Mouse (Mus musculus) CH12.LX (cell line): Measurements from ENCODE around the gene A630001G21Rik. TPM values are rescaled to one million over a fixed set of nuclear protein-coding genes. Genes with fewer than 3 reads are reported as not detected.
A peak's percentile ranks its signal among the peaks of the same experiment; 100 is the strongest.

Experiments
- DNase-seq: peaks from one replicate; pipeline ENCODE4 v3.0.0-alpha.2; 2013; ENCODE audit errors: extremely low read depth
- H3K27ac ChIP-seq: 2 replicates; pipeline ENCODE4 v1.5.1; 2012; ENCODE audit warnings: low read depth, mild to moderate bottlenecking, control low read depth, moderate library complexity; ENCODE audit not compliant: insufficient read depth
- H3K27me3 ChIP-seq: replicated peaks from 2 replicates; pipeline ENCODE3; 2012; ENCODE audit warnings: inconsistent platforms
- H3K36me3 ChIP-seq, 2 experiments: replicated peaks in 1 of 2; 2 replicates each; pipeline versions ENCODE3 to v1.6.1; 2012; ENCODE audit warnings: inconsistent platforms in 1 of 2, low read length in 1 of 2, mild to moderate bottlenecking in 1 of 2, mixed read lengths in 1 of 2, moderate library complexity in 1 of 2; ENCODE audit not compliant: control insufficient read depth in 1 of 2, insufficient read depth in 1 of 2
- H3K4me1 ChIP-seq, 2 experiments: 2 replicates each; pipeline ENCODE4 v1.6.1; 2012; ENCODE audit warnings: inconsistent platforms in 1 of 2, moderate library complexity in 1 of 2; ENCODE audit not compliant: insufficient read depth in 2 of 2, control insufficient read depth in 1 of 2
- H3K4me2 ChIP-seq: 2 replicates; pipeline ENCODE4 v1.6.1; 2012; ENCODE audit warnings: low read depth, mild to moderate bottlenecking, control low read depth; ENCODE audit not compliant: poor library complexity, insufficient read depth, severe bottlenecking
- H3K4me3 ChIP-seq, 3 experiments: fragments of 150-350 bp in 1 of 3; sonication (generic) in 1 of 3; replicated peaks in 1 of 3; 2 replicates each; pipeline versions ENCODE3 to v1.5.1; 2011 to 2012; ENCODE audit warnings: low read depth in 2 of 3, low read length in 2 of 3, mild to moderate bottlenecking in 2 of 3, moderate library complexity in 2 of 3, control low read depth in 1 of 3, improper control_type of control experiment in 1 of 3, inconsistent platforms in 1 of 3, mixed read lengths in 1 of 3; ENCODE audit not compliant: poor library complexity in 1 of 3
- H3K79me2 ChIP-seq: replicated peaks from 2 replicates; pipeline ENCODE4 v1.6.1; 2012; ENCODE audit warnings: mild to moderate bottlenecking, moderate library complexity; ENCODE audit not compliant: control insufficient read depth, poor library complexity, insufficient read depth, severe bottlenecking; ENCODE audit errors: extremely low read depth
- H3K9ac ChIP-seq: 2 replicates; pipeline ENCODE4 v1.6.1; 2012; ENCODE audit warnings: low read depth, mild to moderate bottlenecking, control low read depth, moderate library complexity; ENCODE audit not compliant: insufficient read depth
- H3K9me3 ChIP-seq: replicated peaks from 2 replicates; pipeline ENCODE3; 2012; ENCODE audit warnings: low read length, inconsistent platforms, mixed read lengths
- CHD2 ChIP-seq: IDR thresholded peaks from 2 replicates; pipeline ENCODE4 v1.6.1; 2011; ENCODE audit warnings: low read length, improper control_type of control experiment
- CTCF ChIP-seq, 2 experiments: IDR thresholded peaks in 1 of 2; conservative IDR thresholded peaks in 1 of 2; 2 replicates each; pipeline ENCODE4 v1.5.1; 2011 to 2012; ENCODE audit warnings: low read depth in 2 of 2, low read length in 2 of 2, improper control_type of control experiment in 1 of 2, inconsistent platforms in 1 of 2, mild to moderate bottlenecking in 1 of 2, moderate library complexity in 1 of 2
- EP300 ChIP-seq: IDR thresholded peaks from 2 replicates; pipeline ENCODE4 v1.6.1; 2011; ENCODE audit warnings: low read length, improper control_type of control experiment
- ETS1 ChIP-seq: conservative IDR thresholded peaks from 2 replicates; pipeline ENCODE4 v1.6.1; 2012; ENCODE audit warnings: low read depth, mild to moderate bottlenecking, inconsistent platforms, low read length, improper control_type of control experiment, moderate library complexity
- GABPA ChIP-seq: IDR thresholded peaks from 2 replicates; pipeline ENCODE4 v1.6.1; 2012; ENCODE audit warnings: low read depth, low read length, improper control_type of control experiment, inconsistent platforms; ENCODE audit not compliant: insufficient replicate concordance
- IRF4 ChIP-seq: IDR thresholded peaks from 2 replicates; pipeline ENCODE4 v1.6.1; 2014; ENCODE audit warnings: low read depth, mild to moderate bottlenecking, inconsistent platforms, low read length, improper control_type of control experiment
- KAT2A ChIP-seq: IDR thresholded peaks from 2 replicates; pipeline ENCODE4 v1.6.1; 2012; ENCODE audit warnings: low read length, improper control_type of control experiment, inconsistent platforms; ENCODE audit not compliant: insufficient replicate concordance
- MAZ ChIP-seq: IDR thresholded peaks from 2 replicates; pipeline ENCODE4 v1.6.1; 2012; ENCODE audit warnings: low read depth, mild to moderate bottlenecking, inconsistent platforms, low read length, improper control_type of control experiment, moderate library complexity
- MXI1 ChIP-seq: IDR thresholded peaks from 2 replicates; pipeline ENCODE4 v1.6.1; 2011; ENCODE audit warnings: mild to moderate bottlenecking, low read depth, low read length, improper control_type of control experiment
- NELFE ChIP-seq: IDR thresholded peaks from 2 replicates; pipeline ENCODE4 v1.6.1; 2011; ENCODE audit warnings: low read depth, low read length, improper control_type of control experiment
- NRF1 ChIP-seq: IDR thresholded peaks from 2 replicates; pipeline ENCODE4 v1.6.1; 2014; ENCODE audit warnings: low read depth, mild to moderate bottlenecking, inconsistent platforms, low read length, improper control_type of control experiment, moderate library complexity
- RCOR1 ChIP-seq: conservative IDR thresholded peaks from 2 replicates; pipeline ENCODE4 v1.6.1; 2012; ENCODE audit warnings: low read depth, mild to moderate bottlenecking, inconsistent platforms, low read length, improper control_type of control experiment
- SMC3 ChIP-seq: IDR thresholded peaks from 2 replicates; pipeline ENCODE4 v1.6.1; 2011; ENCODE audit warnings: low read depth, low read length, improper control_type of control experiment
- TBP ChIP-seq: conservative IDR thresholded peaks from 2 replicates; pipeline ENCODE4 v1.6.1; 2011; ENCODE audit warnings: low read depth, low read length, improper control_type of control experiment
- UBTF ChIP-seq: IDR thresholded peaks from 2 replicates; pipeline ENCODE4 v1.6.1; 2012; ENCODE audit warnings: low read depth, mild to moderate bottlenecking, inconsistent platforms, low read length, improper control_type of control experiment, moderate library complexity
- USF1 ChIP-seq: IDR thresholded peaks from 2 replicates; pipeline ENCODE4 v1.6.1; 2014; ENCODE audit warnings: low read depth, mild to moderate bottlenecking, inconsistent platforms, low read length, improper control_type of control experiment
- ZC3H11A ChIP-seq: IDR thresholded peaks from 2 replicates; pipeline ENCODE4 v1.6.1; 2012; ENCODE audit warnings: low read depth, mild to moderate bottlenecking, inconsistent platforms, low read length, improper control_type of control experiment
- dilution Hi-C: fragments of 300-500 bp; cut with MboI; formaldehyde crosslinking; loops from 2 replicates; pipeline ENCODE4 v1.14.3; 2020; ENCODE audit warnings: low sequenced_read_pairs; ENCODE audit not compliant: extremely low pct_unique_long_range_greater_than_20kb, extremely low pct_ligation_motif_present
- in situ Hi-C: fragments of 300-500 bp; cut with MboI; formaldehyde crosslinking; loops from 3 replicates; pipeline ENCODE4 v1.14.3; 2019; ENCODE audit warnings: low sequenced_read_pairs, low pct_ligation_motif_present, low pct_unique_long_range_greater_than_20kb, mixed read lengths
- polyA plus RNA-seq: library from polyadenylated mRNA; unstranded; fragments of >175 nt; gene quantifications from 2 replicates; pipeline ENCODE4 v1.2.1, GENCODE M21; 2012; ENCODE audit warnings: low read depth; ENCODE audit not compliant: insufficient read length
- total RNA-seq, 2 experiments: library from RNA; depleted of rRNA; stranded (reverse); fragments of 300-350 nt in 1 of 2; fragments of >200 nt in 1 of 2; gene quantifications; 2 replicates each; pipeline ENCODE4 v1.2.3; 2012 to 2014

The A630001G21Rik gene
- total and polyA plus RNA-seq, 3 experiments: 55.8 to 151 (median 139) TPM

- TF ChIP-seq GABPA: no peak
- 0 out of 2 replicates have a peak, but pooled peaks have one; percentile 31 for TF ChIP-seq NRF1
- TF ChIP-seq RCOR1: no peak; the same call in 1 of the 2 replicates
- TF ChIP-seq SMC3: no peak; the same call in 1 of the 2 replicates
- 0 out of 2 replicates have a peak, but pooled peaks have one; percentile 59 for TF ChIP-seq KAT2A
- TF ChIP-seq ETS1: peak; percentile 61
These were observed 26.9 kb downstream of the A630001G21Rik start (continued) for GRCm38 (mm10) chr1:85751494-85751893.

- no peaks in the 10 kb centered on the region for H3K27me3 ChIP-seq
- H3K36me3 ChIP-seq: peaks cover 4 to 16% of the 10 kb centered on the region in 2 experiments
- TF ChIP-seq TBP (0 out of 2 replicates have a peak, but pooled peaks have one; percentile 26), IRF4 (no peak), UBTF (no peak), EP300 (no peak), MAZ (no peak), NELFE (no peak), MXI1 (no peak)
- peak overlapping the region; percentile 94 for H3K27ac ChIP-seq
- H3K9ac ChIP-seq: peak overlapping the region; percentile 72
- dilution Hi-C loops (no loop called here), in situ Hi-C loops (loop anchor here (5.0 kb wide), 3 partner anchors 42 to 257 kb away; partner anchors contain the start of gene Cab39)
- H3K79me2 ChIP-seq: no peaks in the 10 kb centered on the region; the same call in 1 of the 2 replicates
- H3K9me3 ChIP-seq: no peaks in the 10 kb centered on the region
- H3K4me2 ChIP-seq: peak overlapping the region; percentile 52
- no peak for DNase-seq
- H3K4me3 ChIP-seq: peak overlapping the region; percentile 36 to 57 (median 42)
- H3K4me1 ChIP-seq: peaks cover 19 to 59% of the 10 kb centered on the region in 2 experiments
These were observed 27.8 kb downstream of the A630001G21Rik start for GRCm38 (mm10) chr1:85750650-85751049.

GRCm38 (mm10) chr1:85749829-85750228, 28.6 kb downstream of the A630001G21Rik start:
- H3K79me2 ChIP-seq: no peaks in the 10 kb centered on the region; the same call in 1 of the 2 replicates
- no peaks in the 10 kb centered on the region for H3K9me3 ChIP-seq
- H3K36me3 ChIP-seq: peaks cover 4 to 23% of the 10 kb centered on the region in 2 experiments
- H3K4me2 ChIP-seq: peak overlapping the region; percentile 52
- dilution Hi-C loops (no loop called here), in situ Hi-C loops (loop anchor here (5.0 kb wide), 3 partner anchors 42 to 257 kb away; partner anchors contain the start of gene Cab39)
- TF ChIP-seq CHD2: no peak
- TF ChIP-seq CTCF (conservative IDR thresholded peaks at IDR 0.05 in 1 of 2, IDR thresholded peaks at IDR 0.05 in 1 of 2; ENCODE audit: low read depth in 2 of 2, low read length in 2 of 2): no peak
- TF ChIP-seq MXI1: no peak
- no peak for TF ChIP-seq GABPA
- no peak for TF ChIP-seq ETS1
- no peak for TF ChIP-seq EP300
- no peak for TF ChIP-seq ZC3H11A
- no peak for TF ChIP-seq TBP
- no peak for TF ChIP-seq IRF4
- TF ChIP-seq USF1: no peak
- H3K27me3 ChIP-seq: no peaks in the 10 kb centered on the region
- peak overlapping the region; percentile 94; the same call in 1 of the 2 replicates for H3K27ac ChIP-seq
- peaks cover 19 to 65% of the 10 kb centered on the region in 2 experiments for H3K4me1 ChIP-seq
- peak overlapping the region; percentile 72 for H3K9ac ChIP-seq
- H3K4me3 ChIP-seq: peak overlapping the region in 2 of 3 experiments; percentile 42 to 57
- DNase-seq: no peak
